Mouse (Mus musculus) layer of hippocampus, adult 9-11 months (tissue): ENCODE results near the gene Lmnb2.

Experiments
- DNase-seq: peaks from one replicate; pipeline ENCODE4 v3.0.0; 2022

The Lmnb2 gene

DNA sequence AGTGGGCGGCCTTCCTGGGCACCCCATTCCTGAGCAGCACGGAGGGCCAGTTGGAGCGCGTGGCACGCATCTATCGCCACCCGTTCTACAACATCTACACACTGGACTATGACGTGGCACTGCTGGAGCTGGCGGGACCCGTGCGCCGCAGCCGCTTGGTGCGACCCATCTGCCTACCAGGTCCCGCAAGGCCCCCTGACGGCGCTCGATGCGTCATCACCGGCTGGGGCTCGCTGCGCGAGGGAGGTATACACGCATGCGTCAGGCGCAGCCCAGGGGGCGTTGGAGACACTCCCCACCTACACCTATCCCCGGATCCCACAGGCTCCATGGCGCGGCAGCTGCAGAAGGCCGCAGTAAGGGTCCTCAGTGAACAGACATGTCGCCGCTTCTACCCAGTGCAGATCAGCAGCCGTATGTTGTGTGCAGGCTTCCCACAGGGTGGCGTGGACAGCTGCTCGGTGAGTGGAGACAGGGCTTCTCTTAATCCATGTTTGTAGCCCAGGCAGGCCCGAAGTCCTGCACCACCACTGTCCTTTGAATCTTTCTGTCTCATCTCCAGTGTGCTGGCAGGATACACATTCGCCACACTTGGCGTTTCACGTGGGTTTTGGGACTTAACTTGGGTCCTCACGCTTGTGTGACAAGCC, 20.1 kb downstream of the Lmnb2 start:
- peak; percentile 74 for DNase-seq

GRCm38 (mm10) chr10:80896581-80897485, 21.2 kb downstream of the Lmnb2 start:
- DNase-seq, result no peak

DNA sequence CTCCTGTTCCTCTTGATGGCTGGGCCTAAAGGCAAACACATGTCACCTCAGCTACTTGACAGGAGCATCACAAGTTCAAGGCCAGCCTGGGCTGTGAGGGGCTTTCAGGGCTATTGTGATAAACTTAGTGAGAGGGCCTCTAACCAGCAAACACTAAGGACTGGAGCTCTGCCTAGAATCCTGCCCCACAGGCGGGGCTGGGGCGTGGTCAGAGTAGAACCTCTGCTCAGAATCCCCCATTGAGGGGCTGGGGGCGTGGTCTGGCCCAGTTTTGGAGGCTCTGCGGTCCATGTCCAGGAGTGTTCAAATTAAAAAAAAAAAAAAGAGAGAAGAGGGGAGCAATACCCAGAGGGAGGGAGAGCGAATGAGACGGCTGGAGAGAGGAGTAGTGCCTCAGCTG, 22.3 kb downstream of the Lmnb2 start:
- DNase-seq, result no peak

DNA sequence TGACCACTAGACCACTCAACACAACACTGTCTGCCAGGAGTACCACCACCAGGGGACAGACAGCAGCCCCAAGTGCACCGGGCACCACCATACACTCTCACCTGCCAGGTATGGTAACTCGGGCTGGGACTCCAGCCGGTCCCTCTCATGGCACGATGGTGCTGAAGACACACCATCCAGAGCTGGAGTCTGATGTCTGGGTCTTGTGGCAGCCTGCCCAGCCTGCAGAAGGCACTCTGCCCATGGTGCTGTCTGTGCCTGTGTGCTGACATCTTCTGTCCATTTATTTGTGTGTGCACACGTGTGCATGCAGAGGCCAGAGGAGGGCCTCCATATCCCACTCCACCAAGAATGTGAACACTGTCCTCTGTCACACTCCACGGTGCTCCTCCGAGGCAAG, 22.9 kb downstream of the Lmnb2 start:
- no peak for DNase-seq

DNA sequence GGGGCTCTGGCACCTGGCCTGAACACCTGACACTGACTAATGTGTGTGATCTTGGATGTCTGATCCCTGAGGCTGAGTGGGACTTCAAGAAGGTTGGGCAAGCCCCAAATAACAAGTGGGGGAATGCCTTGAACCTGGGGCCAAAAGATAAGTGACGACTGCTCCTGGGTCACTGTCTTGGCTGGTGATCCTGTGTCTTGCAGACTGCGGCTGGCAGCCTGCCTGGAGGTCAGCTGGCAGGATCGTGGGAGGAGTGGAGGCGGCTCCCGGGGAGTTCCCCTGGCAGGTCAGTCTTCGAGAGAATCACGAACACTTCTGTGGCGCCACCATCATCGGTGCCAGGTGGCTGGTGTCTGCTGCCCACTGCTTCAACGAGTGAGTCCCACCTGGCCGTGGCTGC, 30.9 kb downstream of the Lmnb2 start:
- DNase-seq, result no peak

DNA sequence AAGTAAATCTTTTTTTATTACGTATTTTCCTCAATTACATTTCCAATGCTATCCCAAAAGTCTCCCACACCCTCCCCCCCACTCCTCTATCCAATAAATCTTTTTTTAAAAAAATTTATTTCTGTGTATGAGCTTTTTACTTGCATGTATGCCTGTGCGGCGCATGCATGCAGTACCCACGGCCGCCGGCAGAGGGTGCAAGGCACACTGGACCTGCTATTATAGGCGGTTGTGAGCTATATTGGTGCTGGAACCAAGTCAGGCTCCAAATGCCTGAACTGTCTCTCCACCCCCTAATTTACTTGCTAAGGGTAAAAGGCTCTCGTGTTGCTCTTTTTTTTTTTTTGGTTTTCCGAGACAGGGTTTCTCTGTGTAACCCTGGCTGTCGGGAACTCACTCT, 36.7 kb downstream of the Lmnb2 start:
- peak; percentile 60 for DNase-seq

- DNase-seq, result no peak
Observed at GRCm38 (mm10) chr10:80880901-80881300, 37.1 kb downstream of the Lmnb2 start.

DNA sequence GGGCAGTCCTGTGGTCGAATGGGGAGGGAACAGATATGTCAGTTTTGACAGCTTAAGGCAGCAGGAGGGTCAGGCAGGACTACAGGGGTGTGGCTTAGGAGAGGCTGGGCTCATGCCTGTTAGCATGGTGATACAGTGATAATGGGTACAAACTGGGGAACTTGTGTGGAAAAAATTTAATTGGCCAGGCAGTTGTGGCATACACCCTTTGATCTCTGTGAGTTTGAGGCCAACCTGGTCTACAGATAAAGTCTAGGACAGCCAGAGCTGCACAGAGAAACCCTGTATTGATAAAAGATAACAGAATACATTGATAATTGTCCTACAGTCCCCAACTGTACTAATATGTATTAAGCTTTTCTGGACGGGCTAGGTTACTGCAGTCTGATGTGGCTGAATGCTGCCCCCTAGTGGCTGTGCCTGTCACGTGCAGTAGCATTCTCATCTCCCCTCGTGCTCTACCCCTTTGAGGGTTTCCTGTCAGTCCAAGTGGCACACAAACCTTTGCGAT, 37.9 kb downstream of the Lmnb2 start:
- peak; percentile 39 for DNase-seq

- DNase-seq, result no peak
Observed at GRCm38 (mm10) chr10:80876594-80876993, 41.5 kb downstream of the Lmnb2 start.

DNA sequence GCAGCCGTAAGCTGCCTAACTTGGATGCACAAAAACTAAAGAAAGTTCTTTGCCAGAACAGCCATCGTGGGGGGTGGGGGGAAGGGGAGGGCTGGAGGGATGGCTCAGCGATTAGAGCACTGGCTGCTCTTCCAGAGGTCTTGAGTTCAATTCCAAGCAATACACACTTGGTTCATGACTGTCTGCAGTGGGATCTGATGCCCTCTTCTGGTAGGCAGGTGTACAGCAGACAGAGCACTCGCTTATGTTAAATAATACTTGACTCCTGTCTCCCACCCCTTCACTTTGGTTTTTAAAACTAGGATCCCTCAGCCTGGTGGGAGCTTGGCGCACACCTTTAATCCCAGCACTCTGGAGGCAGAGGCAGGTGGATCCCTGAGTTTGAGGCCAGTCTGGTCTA, 42.0 kb downstream of the Lmnb2 start:
- no peak for DNase-seq

DNA sequence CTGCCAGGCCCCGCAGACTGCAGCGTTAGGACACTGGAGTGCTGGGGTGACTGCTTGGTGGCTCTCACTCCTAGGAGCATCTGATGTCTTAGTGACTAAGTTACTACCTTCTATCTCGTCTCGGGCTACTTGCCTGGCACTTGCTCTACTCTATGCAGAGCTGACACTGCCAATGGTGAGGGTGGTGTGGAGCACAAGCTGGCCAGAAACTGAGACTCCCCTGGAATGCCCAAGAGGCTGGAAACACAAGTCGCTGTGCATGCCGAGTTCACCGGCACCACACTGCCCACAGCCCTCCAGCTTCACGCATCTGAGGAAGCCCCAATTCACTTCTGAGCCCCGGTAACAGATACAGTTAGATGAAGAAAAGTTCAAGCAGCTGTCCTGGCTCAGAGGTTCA, 44.0 kb downstream of the Lmnb2 start:
- DNase-seq, result no peak

DNA sequence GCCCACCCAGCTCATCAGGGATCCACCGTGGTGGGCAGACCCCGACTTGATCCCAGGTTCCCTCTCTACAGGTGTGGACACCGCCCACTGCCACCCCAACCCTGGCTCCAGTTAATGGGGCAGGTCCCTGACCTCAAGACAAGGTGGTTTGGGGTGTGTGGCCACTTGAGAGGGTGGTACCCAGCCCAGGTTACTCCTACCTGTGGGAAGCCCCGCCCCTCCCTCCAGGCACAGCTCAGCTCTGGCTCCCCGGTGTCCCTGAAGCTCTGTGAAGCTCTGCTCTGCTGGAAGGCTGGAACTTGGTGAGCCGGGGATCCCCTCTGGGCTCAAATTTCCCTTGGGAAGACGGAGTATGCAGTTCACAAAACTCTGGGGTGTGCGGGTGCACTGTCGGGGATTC, 46.5 kb downstream of the Lmnb2 start, which contains the start of gene Tmprss9:
Tmprss9 (plus strand) TSS at position 268 of the 400 bp plus-strand sequence.
- DNase-seq, result no peak

DNA sequence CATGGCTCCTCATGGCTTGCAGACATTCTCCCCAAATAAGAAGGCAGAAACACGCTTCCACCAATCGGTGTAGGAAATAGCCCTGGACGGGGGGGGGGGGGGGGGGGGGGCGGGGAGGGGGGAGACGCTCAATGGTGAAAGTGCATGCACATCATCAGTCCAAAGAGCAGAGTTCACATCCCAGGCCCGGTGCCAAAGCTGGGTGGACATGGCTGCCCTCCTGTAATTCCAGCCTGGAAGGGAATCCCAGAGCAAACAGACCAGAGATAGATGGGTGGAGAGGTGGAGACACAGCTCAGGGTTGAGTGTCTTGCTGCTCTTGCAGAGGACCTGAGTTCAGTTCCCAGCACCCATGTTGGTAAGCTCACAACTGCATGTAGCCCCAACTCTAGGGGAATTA, 47.1 kb downstream of the Lmnb2 start:
- DNase-seq, result no peak

GRCm38 (mm10) chr10:80864446-80864845, 53.6 kb downstream of the Lmnb2 start:
- DNase-seq, result no peak

DNA sequence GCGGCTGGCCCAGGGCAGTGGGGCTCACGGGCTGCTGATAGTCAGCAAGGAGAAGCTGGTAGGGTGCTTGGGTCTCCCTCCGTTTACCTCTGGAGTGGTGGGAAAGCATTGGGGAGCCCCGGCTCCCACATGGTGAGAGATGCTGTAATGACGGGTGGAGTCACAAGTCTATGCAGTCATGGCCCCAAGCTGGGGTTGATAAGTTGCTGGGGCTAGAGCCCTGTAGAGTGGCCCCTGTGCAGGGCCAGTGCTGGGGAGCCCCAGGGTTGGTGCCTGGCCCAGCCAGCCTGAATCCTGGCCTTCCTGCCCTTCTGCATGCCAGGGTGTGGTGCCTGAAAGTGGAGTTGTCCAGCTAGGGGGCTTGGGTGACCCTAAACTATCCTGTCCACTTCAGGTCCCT, 55.7 kb downstream of the Lmnb2 start:
- no peak for DNase-seq

GRCm38 (mm10) chr10:80858350-80858935, 59.6 kb downstream of the Lmnb2 start:
- no peak for DNase-seq

DNA sequence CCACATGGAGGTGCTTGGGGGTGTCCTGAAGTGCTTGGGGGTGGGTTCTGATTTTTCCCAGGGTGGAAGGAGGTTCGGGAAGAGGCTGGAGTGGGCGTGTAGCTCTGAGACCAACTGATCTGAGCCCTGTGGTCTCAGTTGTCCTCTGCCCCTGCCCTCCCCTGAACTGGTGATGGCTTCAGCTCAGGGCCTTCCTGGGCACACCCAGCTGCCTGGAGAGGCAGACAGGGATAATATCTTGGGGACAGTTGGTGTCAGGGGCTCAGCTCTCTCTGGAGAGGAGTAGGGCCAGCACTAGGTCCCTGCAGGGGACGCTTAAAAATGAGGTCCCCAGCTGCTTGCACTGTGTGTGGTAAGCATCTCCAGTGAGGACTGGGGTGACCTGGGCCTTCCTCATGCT, 60.2 kb downstream of the Lmnb2 start:
- DNase-seq, result no peak

GRCm38 (mm10) chr10:80857386-80857785, 60.7 kb downstream of the Lmnb2 start:
- peak; percentile 80 for DNase-seq

DNA sequence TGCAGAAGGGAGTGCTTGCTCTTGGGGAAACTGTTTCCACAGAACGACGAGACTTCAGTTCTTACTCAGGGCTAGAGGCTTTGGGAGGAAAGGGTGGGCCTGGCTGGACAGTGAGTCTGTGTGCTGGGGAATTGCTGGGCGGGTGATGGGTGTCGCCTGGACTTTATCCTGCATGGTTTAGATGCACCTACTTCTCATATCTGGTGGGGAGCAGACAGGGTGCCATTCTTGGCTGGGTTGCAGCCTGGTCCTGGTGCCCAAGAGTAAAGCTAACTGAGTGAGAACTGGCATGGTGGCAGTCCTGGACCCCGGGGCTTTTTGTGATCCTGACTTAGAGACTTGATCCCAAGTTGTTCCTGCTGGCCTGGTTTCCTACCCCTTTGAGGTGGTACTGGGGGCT, 61.1 kb downstream of the Lmnb2 start:
- DNase-seq, result no peak

DNA sequence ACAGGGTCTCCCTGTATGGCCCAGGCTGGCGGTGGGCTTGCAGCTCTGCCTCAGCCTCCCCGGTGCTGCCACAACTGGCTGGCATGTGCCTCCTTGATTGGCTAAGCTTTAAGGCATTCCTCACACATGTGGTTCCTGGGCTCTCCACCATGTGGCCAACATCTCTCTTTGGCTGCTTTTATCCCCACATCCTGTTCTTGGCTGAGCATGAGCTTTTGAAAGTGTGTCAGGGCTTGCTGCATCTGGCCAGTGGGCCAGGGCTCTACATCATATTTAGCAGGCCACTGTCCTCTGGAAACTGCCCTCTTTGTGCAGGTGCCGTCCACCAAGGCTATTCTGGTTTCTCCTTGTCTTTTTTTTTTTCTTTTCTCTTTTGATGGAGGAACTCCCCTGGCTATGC, 61.8 kb downstream of the Lmnb2 start:
- no peak for DNase-seq

GRCm38 (mm10) chr10:80855749-80856073, 62.3 kb downstream of the Lmnb2 start:
- DNase-seq, result no peak

DNA sequence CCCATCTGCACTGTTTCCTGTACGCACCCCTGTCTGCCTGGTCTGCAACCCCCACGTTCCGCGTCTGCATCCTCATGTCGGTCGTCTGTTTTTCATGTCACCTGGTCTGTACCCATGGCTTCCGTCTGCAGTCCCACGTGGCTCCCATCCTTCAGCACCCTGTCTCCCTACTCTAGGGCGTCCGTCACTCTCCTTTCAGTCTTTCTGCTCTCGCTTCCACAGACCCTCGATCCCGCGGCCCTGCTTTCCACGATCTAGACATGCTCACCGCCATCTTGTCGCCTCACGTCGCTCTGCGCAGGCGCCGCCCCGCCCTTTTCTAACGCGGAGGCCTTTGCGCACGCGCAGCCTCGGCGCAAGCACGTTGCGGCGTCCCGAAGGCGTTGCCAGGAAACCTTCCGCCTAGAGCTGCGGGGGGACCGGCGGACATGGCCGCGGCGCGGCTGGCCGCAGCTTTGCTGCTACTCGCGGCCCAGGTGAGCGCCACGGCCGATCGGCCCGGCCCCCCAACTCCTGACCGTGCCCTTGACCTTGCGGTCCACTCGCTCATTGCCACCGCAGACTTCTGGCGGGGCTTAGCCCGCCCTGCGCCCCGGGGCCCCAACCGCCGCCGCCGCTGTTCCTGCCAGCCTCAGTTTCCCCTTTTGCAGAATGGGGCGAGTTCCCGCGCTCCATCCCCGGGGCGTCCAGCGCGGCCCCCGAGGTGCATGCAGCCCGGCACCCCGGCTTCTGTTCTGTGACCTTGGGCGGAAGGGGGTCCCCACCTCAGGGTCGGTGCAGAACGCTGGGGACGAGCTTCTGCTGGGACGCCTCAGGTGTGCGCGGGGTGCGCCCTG, 62.9 kb downstream of the Lmnb2 start, which contains the start of the genes Lsm7 and Sppl2b:
Lsm7 (minus strand) TSS at position 297 of the 836 bp plus-strand sequence.
Sppl2b (plus strand) TSS at position 363 of the 836 bp plus-strand sequence.
- DNase-seq, result peak; percentile 94
